Mouse (Mus musculus): Measurements from ENCODE around the gene Rela.
A peak's percentile ranks its signal among the peaks of the same experiment; 100 is the strongest.

Rela gene

GRCm38 (mm10) chr19:5636036-5636570, 1.2 kb upstream of the Rela start:
- no peak for DNase-seq (ENCODE audit: low read depth)

DNA sequence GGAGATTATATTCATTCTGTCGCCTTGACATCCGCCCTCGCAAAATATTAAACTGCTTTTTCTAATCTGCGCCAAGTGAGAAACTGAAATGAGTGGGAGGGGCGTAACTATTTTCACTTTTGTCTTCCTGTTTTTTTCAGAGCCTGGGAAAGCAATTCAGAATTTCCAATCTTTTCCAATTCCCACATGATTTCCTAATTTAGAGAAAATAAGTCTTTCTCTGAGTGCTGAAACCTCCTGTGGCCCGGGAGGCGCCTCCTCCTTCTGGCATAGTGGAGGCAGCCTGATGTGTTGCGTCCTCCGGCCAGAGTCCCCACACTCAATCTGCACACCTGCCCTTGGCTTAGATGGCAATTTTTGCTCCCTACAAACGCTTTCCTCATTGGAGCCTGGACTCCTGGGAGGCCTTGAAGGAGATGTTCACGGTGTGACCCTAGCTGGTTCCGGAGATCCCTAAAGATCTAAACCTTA, 677 bp upstream of the Rela start:
- DNase-seq (ENCODE audit: low read depth) = no peak

DNA sequence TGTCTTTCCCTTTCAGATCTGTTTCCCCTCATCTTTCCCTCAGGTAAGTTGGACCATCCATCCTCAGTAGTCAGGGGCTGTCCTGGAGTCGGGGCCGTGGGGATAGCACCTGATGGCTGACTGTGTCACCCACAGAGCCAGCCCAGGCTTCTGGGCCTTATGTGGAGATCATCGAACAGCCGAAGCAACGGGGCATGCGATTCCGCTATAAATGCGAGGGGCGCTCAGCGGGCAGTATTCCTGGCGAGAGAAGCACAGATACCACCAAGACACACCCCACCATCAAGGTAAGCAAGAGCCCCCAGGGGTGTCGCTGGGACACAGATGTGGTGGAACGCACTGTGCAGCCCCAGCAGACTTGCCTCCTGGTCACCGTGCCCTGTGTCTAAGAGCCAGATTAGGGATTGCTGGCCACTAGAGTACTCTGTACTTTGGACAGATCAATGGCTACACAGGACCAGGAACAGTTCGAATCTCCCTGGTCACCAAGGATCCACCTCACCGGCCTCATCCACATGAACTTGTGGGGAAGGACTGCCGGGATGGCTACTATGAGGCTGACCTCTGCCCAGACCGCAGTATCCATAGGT, 1.2 kb downstream of the Rela start:
- DNase-seq (ENCODE audit: low read depth) = no peak

GRCm38 (mm10) chr19:5640339-5640738, 3.1 kb downstream of the Rela start:
- DNase-seq (ENCODE audit: low read depth) = no peak

- no peak for DNase-seq (ENCODE audit: low read depth)
Measured at GRCm38 (mm10) chr19:5641021-5641420, 3.7 kb downstream of the Rela start.

DNA sequence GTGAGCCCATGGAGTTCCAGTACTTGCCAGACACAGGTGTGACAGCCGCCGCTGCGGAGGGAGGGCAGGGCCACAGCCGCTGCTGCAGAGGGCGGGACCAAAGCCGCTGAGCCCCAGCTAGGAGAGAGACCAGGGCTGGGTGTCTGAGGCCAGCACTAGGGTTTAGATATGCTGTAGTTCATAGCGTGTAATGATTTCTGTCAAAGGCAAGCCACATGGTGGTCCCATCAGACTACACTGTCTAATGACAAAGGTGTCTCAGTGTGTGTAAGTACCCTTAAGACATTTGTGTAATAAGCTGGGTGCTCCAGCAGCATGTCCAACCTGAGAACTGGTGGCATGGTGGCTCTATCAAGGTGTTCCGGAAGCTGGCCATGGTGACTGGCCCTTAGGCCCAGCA, 4.4 kb downstream of the Rela start:
- no peak for DNase-seq (ENCODE audit: low read depth)

DNA sequence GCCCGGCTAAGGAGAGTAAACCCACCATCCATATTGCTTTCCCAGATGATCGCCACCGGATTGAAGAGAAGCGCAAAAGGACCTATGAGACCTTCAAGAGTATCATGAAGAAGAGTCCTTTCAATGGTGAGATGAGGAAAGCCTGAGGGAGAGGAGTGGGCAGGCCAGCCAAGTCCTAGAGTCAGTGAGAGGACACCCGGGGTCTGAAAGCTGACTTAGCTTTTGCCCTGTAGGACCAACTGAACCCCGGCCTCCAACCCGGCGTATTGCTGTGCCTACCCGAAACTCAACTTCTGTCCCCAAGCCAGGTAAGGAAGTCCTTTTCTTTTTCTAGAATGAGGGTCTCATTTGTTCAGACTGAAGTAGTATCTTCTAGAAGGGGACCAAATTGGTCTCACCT, 8.0 kb downstream of the Rela start:
- DNase-seq (ENCODE audit: low read depth) = no peak

- no peak for DNase-seq (ENCODE audit: low read depth)
Measured at GRCm38 (mm10) chr19:5646731-5647330, 9.5 kb downstream of the Rela start.

GRCm38 (mm10) chr19:5647791-5648190, 10.5 kb downstream of the Rela start:
- no peak for DNase-seq (ENCODE audit: low read depth)

- peak; percentile 91 for DNase-seq (ENCODE audit: low read depth)
Measured at GRCm38 (mm10) chr19:5648401-5649297, 11.4 kb downstream of the Rela start.

DNA sequence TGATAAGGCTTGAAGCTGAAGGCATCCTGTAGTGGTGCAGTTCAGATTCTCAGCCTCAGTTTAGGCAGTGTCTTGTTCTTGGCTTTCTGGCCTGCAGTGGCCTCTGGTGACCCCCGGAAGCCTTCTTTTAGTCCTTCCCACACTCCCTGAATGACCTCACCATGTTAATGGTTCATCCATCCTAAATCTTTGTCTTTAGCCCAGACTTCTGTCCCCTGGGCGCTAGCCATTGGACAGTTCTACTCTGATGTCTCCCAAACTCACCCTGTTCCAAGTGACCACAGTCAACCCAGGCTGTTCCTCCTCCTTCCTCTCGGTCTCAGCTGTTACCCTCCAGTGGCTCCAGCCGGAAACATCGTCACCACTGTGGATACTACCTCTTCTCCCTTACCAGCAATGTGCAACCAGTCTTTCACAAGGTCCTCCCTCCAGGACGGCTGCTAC, 12.0 kb downstream of the Rela start:
- DNase-seq (ENCODE audit: low read depth) = no peak

GRCm38 (mm10) chr19:5651502-5652274, 14.4 kb downstream of the Rela start:
- no peak for DNase-seq (ENCODE audit: low read depth)

- DNase-seq (ENCODE audit: low read depth) = no peak
Measured at GRCm38 (mm10) chr19:5652570-5652969, 15.3 kb downstream of the Rela start.

- DNase-seq (ENCODE audit: low read depth) = no peak
Measured at GRCm38 (mm10) chr19:5653969-5654719, 16.9 kb downstream of the Rela start.

- DNase-seq (ENCODE audit: low read depth) = no peak
Measured at GRCm38 (mm10) chr19:5654720-5655298, 17.5 kb downstream of the Rela start.

DNA sequence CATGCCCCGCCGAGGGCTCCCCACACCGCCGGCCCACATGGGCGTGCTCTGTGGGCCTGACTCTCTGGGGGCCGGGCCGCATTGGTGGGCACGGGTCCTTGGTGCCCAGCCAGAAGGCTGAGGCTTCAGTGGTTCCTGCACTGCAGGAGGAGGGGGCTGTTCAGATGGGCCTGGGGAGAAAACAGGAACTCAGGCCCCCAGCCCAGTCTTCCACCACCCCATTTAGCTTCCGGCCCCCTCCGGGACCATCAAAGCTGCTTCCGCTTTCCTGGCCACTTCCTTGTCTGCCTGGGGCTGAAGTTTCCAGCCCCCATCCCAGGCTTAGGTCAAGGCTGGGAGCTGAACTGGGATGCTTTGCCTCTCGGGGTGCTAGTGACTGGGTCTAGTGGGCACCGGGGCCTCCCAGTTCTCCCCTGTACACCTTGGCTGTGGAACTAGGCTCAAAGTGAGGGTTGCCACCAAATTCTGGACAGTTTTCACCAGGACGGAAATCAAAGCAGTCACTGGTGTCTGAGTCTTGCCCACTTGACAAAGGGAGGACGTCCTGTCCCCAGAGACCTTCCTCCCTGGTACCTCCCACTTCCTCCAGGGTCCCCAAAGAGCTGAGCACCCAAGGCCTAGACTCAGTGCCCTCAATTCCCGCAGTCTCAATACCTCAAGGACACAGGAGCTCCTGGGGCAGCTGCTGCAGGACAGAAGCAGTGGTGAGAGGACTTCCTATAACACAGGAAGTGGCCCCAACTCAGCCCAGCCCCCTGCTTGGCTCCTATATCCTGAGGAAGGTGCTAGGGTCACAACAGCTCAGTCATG, 23.9 kb downstream of the Rela start:
- DNase-seq (ENCODE audit: low read depth) = peak; percentile 49

DNA sequence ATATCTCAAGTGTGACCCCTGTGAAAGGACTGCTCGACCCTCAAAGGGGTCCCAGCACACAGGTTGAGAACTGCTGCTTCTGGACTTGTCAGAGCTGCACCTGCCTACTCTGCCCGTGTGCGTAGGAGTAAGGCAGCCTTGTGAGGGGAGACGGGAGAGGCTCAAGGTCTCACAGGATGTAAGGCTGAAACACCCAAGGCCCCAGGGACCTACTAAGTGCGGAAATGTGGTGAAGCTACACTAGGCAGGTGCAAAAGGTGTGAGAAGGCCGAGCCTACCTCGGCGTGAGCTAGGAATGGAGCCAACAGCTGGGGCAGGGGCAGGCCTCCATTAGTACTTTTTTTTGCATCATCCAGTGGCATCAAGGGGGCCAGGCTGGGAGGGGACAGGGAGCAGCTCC, 25.0 kb downstream of the Rela start:
- DNase-seq (ENCODE audit: low read depth) = peak; percentile 64

- peak; percentile 93 for DNase-seq (ENCODE audit: low read depth)
Measured at GRCm38 (mm10) chr19:5662981-5663913, 26.0 kb downstream of the Rela start, which contains the start of gene Sipa1. TSS of gene Sipa1 (minus strand) at chr19:5663707.

Data from naive thymus-derived CD4-positive, alpha-beta T cell, adult 2 months (primary cell).